Mouse (Mus musculus) lung, postnatal 10 days (tissue): Measurements from ENCODE around the gene Ocln.
"Not testable (repeated sequence)": the region's sequence is repeated elsewhere in the genome, so short reads cannot be mapped to it uniquely, and the experiment has no call there.

Source experiments
- DNase-seq: peaks from one replicate; pipeline ENCODE4 v3.0.0; 2021

Ocln gene

GRCm38 (mm10) chr13:100491623-100492022, 60.9 kb downstream of the Ocln start:
- no peak for DNase-seq

- DNase-seq: no peak
These were observed 62.1 kb downstream of the Ocln start for GRCm38 (mm10) chr13:100490424-100490823.

GRCm38 (mm10) chr13:100483610-100484009, 68.9 kb downstream of the Ocln start:
- DNase-seq: no peak

GRCm38 (mm10) chr13:100463527-100464222, 88.8 kb downstream of the Ocln start:
- no peak for DNase-seq

GRCm38 (mm10) chr13:100461336-100461735, 91.2 kb downstream of the Ocln start:
- DNase-seq: no peak

- not testable (repeated sequence) for DNase-seq
These were observed 99.9 kb downstream of the Ocln start, which contains the start of gene Naip1 for GRCm38 (mm10) chr13:100452415-100453127. Gene Naip1, minus strand, starts transcription at chr13:100452869.

GRCm38 (mm10) chr13:100449495-100449894, 103.0 kb downstream of the Ocln start:
- DNase-seq: no peak
